Mouse (Mus musculus) kidney, adult 2 months (tissue): ENCODE measurements around the gene Samhd1. TPM values are rescaled to one million over a fixed set of nuclear protein-coding genes. Genes with fewer than 3 reads are reported as not detected.

Source experiments
- DNase-seq: peaks from one replicate; pipeline ENCODE4 v3.0.0; 2021
- H3K27ac ChIP-seq: fragments of 200-500 bp; 2 replicates; pipeline ENCODE4 v1.5.1; 2012; ENCODE audit warnings: low read depth, low read length, control low read depth, inconsistent platforms; ENCODE audit not compliant: insufficient read depth
- H3K27me3 ChIP-seq: fragments of 200-500 bp; replicated peaks from 2 replicates; pipeline ENCODE4 v1.6.1; 2012; ENCODE audit warnings: mild to moderate bottlenecking, moderate library complexity, low read length, inconsistent platforms; ENCODE audit not compliant: control insufficient read depth, insufficient read depth
- H3K36me3 ChIP-seq: fragments of 200-500 bp; 2 replicates; pipeline ENCODE4 v1.6.1; 2012; ENCODE audit warnings: mild to moderate bottlenecking, moderate library complexity, low read length, inconsistent platforms; ENCODE audit not compliant: control insufficient read depth, insufficient read depth
- H3K4me1 ChIP-seq: fragments of 200-500 bp; 2 replicates; pipeline ENCODE4 v1.6.1; 2011; ENCODE audit warnings: low read length; ENCODE audit not compliant: control insufficient read depth, insufficient read depth
- H3K4me3 ChIP-seq: fragments of 200-500 bp; 2 replicates; pipeline ENCODE4 v1.5.1; 2011; ENCODE audit warnings: mild to moderate bottlenecking, low read depth, low read length, control low read depth; ENCODE audit not compliant: insufficient read depth
- CTCF ChIP-seq: fragments of 200-500 bp; conservative IDR thresholded peaks from 2 replicates; pipeline ENCODE4 v1.5.1; 2011; ENCODE audit warnings: low read depth, mild to moderate bottlenecking, control low read depth, low read length, moderate library complexity, mixed read lengths; ENCODE audit not compliant: insufficient read depth, insufficient read length
- POLR2A ChIP-seq: fragments of 200-500 bp; IDR thresholded peaks from one replicate; pipeline ENCODE4 v1.6.1; 2011; ENCODE audit warnings: low read depth, low read length, control low read depth
- WGBS: fragments of 180-500 bp; shearing (Covaris S2); methylation state at CpG from one replicate; pipeline ENCODE4 v1.1.7; 2018; 5-methylcytosine and 5-hydroxymethylcytosine counted together
- polyA plus RNA-seq: library from polyadenylated mRNA; depleted of rRNA; stranded (reverse); fragments of >200 nt; gene quantifications from 2 replicates; pipeline ENCODE4 v1.2.3, GENCODE M21; 2012

Gene Samhd1
- polyA plus RNA-seq, 1 experiment: 23.5 TPM

- no peak for TF ChIP-seq POLR2A
- no peak for TF ChIP-seq CTCF
- H3K4me1 ChIP-seq: peaks cover 8% of the 10 kb centered on the region
- WGBS: 62% methylated on average over 7 of the region's 7 CpGs
- H3K27ac ChIP-seq: no peak overlapping the region
- no peaks in the 10 kb centered on the region for H3K36me3 ChIP-seq
- no peaks in the 10 kb centered on the region for H3K27me3 ChIP-seq
- DNase-seq: no peak
- H3K4me3 ChIP-seq: no peak overlapping the region
Measured at GRCm38 (mm10) chr2:157076585-157076984, 58.5 kb downstream of the Samhd1 start.

GRCm38 (mm10) chr2:157075685-157076084, 59.4 kb downstream of the Samhd1 start:
- WGBS: 21% methylated on average over 3 of the region's 3 CpGs
- Histone ChIP-seq H3K27ac (no peak overlapping the region), H3K4me1 (peaks cover 9% of the 10 kb centered on the region), H3K27me3 (no peaks in the 10 kb centered on the region), H3K36me3 (no peaks in the 10 kb centered on the region), H3K4me3 (no peak overlapping the region)
- peak; percentile 75 for DNase-seq
- TF ChIP-seq POLR2A (no peak), CTCF (no peak)

GRCm38 (mm10) chr2:157075226-157075625, 59.8 kb downstream of the Samhd1 start:
- Histone ChIP-seq H3K27me3 (no peaks in the 10 kb centered on the region), H3K36me3 (no peaks in the 10 kb centered on the region), H3K4me3 (no peak overlapping the region), H3K4me1 (peaks cover 14% of the 10 kb centered on the region), H3K27ac (no peak overlapping the region)
- no peak for DNase-seq
- TF ChIP-seq POLR2A: no peak
- no peak for TF ChIP-seq CTCF
- WGBS: 50% methylated on average over 3 of the region's 3 CpGs

GRCm38 (mm10) chr2:157074772-157075171, 60.3 kb downstream of the Samhd1 start:
- peak; percentile 46 for DNase-seq
- WGBS: 57% methylated on average over 5 of the region's 5 CpGs
- no peak for TF ChIP-seq CTCF
- no peak for TF ChIP-seq POLR2A
- Histone ChIP-seq H3K4me3 (no peak overlapping the region), H3K27ac (no peak overlapping the region), H3K4me1 (peaks cover 16% of the 10 kb centered on the region), H3K27me3 (no peaks in the 10 kb centered on the region), H3K36me3 (no peaks in the 10 kb centered on the region)

- WGBS: 73% methylated on average over 9 of the region's 9 CpGs
- Histone ChIP-seq H3K4me3 (no peak overlapping the region), H3K4me1 (peaks cover 21% of the 10 kb centered on the region), H3K27ac (no peak overlapping the region), H3K27me3 (no peaks in the 10 kb centered on the region), H3K36me3 (no peaks in the 10 kb centered on the region)
- TF ChIP-seq POLR2A (no peak), CTCF (no peak)
- no peak for DNase-seq
Measured at GRCm38 (mm10) chr2:157074186-157074724, 60.8 kb downstream of the Samhd1 start.

- Histone ChIP-seq H3K4me1 (peaks cover 26% of the 10 kb centered on the region), H3K27ac (no peak overlapping the region), H3K4me3 (no peak overlapping the region), H3K27me3 (no peaks in the 10 kb centered on the region), H3K36me3 (no peaks in the 10 kb centered on the region)
- WGBS: 73% methylated on average over 9 of the region's 9 CpGs
- no peak for TF ChIP-seq CTCF
- TF ChIP-seq POLR2A: no peak
- DNase-seq: no peak
Measured at GRCm38 (mm10) chr2:157073378-157074052, 61.5 kb downstream of the Samhd1 start.

- DNase-seq: peak; percentile 48
- TF ChIP-seq CTCF (no peak), POLR2A (no peak)
- Histone ChIP-seq H3K27me3 (no peaks in the 10 kb centered on the region), H3K36me3 (no peaks in the 10 kb centered on the region), H3K27ac (no peak overlapping the region), H3K4me3 (no peak overlapping the region), H3K4me1 (peaks cover 26% of the 10 kb centered on the region)
- 74% methylated on average over 9 of the region's 9 CpGs for WGBS
Measured at GRCm38 (mm10) chr2:157072316-157072990, 62.6 kb downstream of the Samhd1 start.
